Mouse (Mus musculus) small intestine, adult 2 months (tissue): Measurements from ENCODE around the gene Ifi27l2b. TPM values are rescaled to one million over a fixed set of nuclear protein-coding genes. Genes with fewer than 3 reads are reported as not detected.

Source experiments
- H3K27ac ChIP-seq: fragments of 200-500 bp; 2 replicates; pipeline ENCODE4 v1.5.1; 2012; ENCODE audit warnings: low read depth, low read length, control low read depth, inconsistent platforms; ENCODE audit not compliant: insufficient read depth
- H3K27me3 ChIP-seq: fragments of 200-500 bp; 2 replicates; pipeline ENCODE4 v1.6.1; 2012; ENCODE audit warnings: mild to moderate bottlenecking, moderate library complexity, low read length, inconsistent platforms; ENCODE audit not compliant: control insufficient read depth, insufficient read depth
- H3K36me3 ChIP-seq: fragments of 200-500 bp; 2 replicates; pipeline ENCODE4 v1.6.1; 2012; ENCODE audit warnings: mild to moderate bottlenecking, low read length, control low read depth, inconsistent platforms; ENCODE audit not compliant: control insufficient read depth, insufficient read depth
- H3K4me1 ChIP-seq: fragments of 200-500 bp; 2 replicates; pipeline ENCODE4 v1.6.1; 2012; ENCODE audit warnings: low read length, inconsistent platforms, mixed read lengths; ENCODE audit not compliant: control insufficient read depth, insufficient read depth, insufficient read length
- H3K4me3 ChIP-seq: fragments of 200-500 bp; 2 replicates; pipeline ENCODE4 v1.5.1; 2012; ENCODE audit warnings: low read depth, mild to moderate bottlenecking, control low read depth, inconsistent platforms, low read length, moderate library complexity
- CTCF ChIP-seq: fragments of 200-500 bp; IDR thresholded peaks from 2 replicates; pipeline ENCODE4 v1.5.1; 2012; ENCODE audit warnings: low read depth, mild to moderate bottlenecking, control low read depth, inconsistent platforms, low read length, moderate library complexity, mixed read lengths; ENCODE audit not compliant: insufficient replicate concordance, insufficient read length; ENCODE audit errors: extremely low read depth
- POLR2A ChIP-seq: fragments of 200-500 bp; IDR thresholded peaks from 2 replicates; pipeline ENCODE4 v1.6.1; 2012; ENCODE audit warnings: low read depth, mild to moderate bottlenecking, control low read depth, inconsistent platforms, low read length, moderate library complexity
- WGBS: fragments of 180-500 bp; shearing (Covaris S2); methylation state at CpG from one replicate; pipeline ENCODE4 v1.1.7; 2018; 5-methylcytosine and 5-hydroxymethylcytosine counted together
- polyA plus RNA-seq: library from polyadenylated mRNA; depleted of rRNA; stranded (reverse); fragments of >200 nt; gene quantifications from 2 replicates; pipeline ENCODE4 v1.2.3, GENCODE M21; 2012; rRNA removed

Ifi27l2b gene
- polyA plus RNA-seq, 1 experiment = 1,447 TPM

GRCm38 (mm10) chr12:103407720-103408119, 49.3 kb downstream of the Ifi27l2b start, which contains the start of gene 9330161L09Rik:
Gene 9330161L09Rik (minus strand): TSS chr12:103407820.
- Histone ChIP-seq H3K27me3 (no peaks in the 10 kb centered on the region), H3K4me1 (no peaks in the 10 kb centered on the region; the same call in 1 of the 2 replicates), H3K4me3 (no peak within 1 kb of the TSS), H3K27ac (no peak within 1 kb of the TSS), H3K36me3 (peaks cover 67% of the 10 kb centered on the region)
- WGBS = 92% methylated on average over 4 of the region's 4 CpGs
- TF ChIP-seq CTCF (no peak), POLR2A (no peak)

- 88% methylated on average over 18 of the region's 18 CpGs for WGBS
- H3K27ac ChIP-seq = no peak overlapping the region
- peaks cover 34% of the 10 kb centered on the region for H3K36me3 ChIP-seq
- H3K4me3 ChIP-seq = no peak overlapping the region
- no peaks in the 10 kb centered on the region for H3K27me3 ChIP-seq
- TF ChIP-seq POLR2A (no peak), CTCF (no peak)
- H3K4me1 ChIP-seq = no peaks in the 10 kb centered on the region; the same call in 1 of the 2 replicates
Measured at GRCm38 (mm10) chr12:103404131-103404530, 52.9 kb downstream of the Ifi27l2b start.

Other genes starting within 250 kb of the Ifi27l2b start
- 0.18 and 1.3 TPM in 2 replicates for gene Prima1, start 215.1 kb downstream of the Ifi27l2b start, polyA plus RNA-seq
- gene Fam181a, start 146.2 kb downstream of the Ifi27l2b start, polyA plus RNA-seq = not detected in 2 replicates
- 75.6 and 106 TPM in 2 replicates for gene Asb2, start 101.2 kb downstream of the Ifi27l2b start, polyA plus RNA-seq
- gene Otub2, start 68.5 kb downstream of the Ifi27l2b start, polyA plus RNA-seq = 0.75 and 0.85 TPM in 2 replicates
- 0.39 and 0.42 TPM in 2 replicates for gene 9330161L09Rik, start 49.4 kb downstream of the Ifi27l2b start, polyA plus RNA-seq
- gene Ddx24, start 31.4 kb downstream of the Ifi27l2b start, polyA plus RNA-seq = 12.5 and 21.8 TPM in 2 replicates
- gene Ifi27, start 23.0 kb downstream of the Ifi27l2b start, polyA plus RNA-seq = 96.5 and 170 TPM in 2 replicates
- 286 and 307 TPM in 2 replicates for gene Ifi27l2a, start 13.5 kb downstream of the Ifi27l2b start, polyA plus RNA-seq
- 0.06 and 0.24 TPM in 2 replicates for gene Ppp4r4, start 75.1 kb upstream of the Ifi27l2b start, polyA plus RNA-seq
- 0.25 TPM in 1 of 2 replicates, not detected in the other for gene Serpina10, start 174.2 kb upstream of the Ifi27l2b start, polyA plus RNA-seq
- gene Serpina6, start 200.0 kb upstream of the Ifi27l2b start, polyA plus RNA-seq = not detected in 2 replicates
- gene Serpina16, start 218.9 kb upstream of the Ifi27l2b start, polyA plus RNA-seq = not detected in 2 replicates
- gene Serpina1f, start 238.3 kb upstream of the Ifi27l2b start, polyA plus RNA-seq = 0.44 TPM in 1 of 2 replicates, not detected in the other